Mouse (Mus musculus) hindbrain, embryonic 16.5 days (tissue): ENCODE measurements around the gene 4930578G10Rik. TPM values are rescaled to one million over a fixed set of nuclear protein-coding genes. Genes with fewer than 3 reads are reported as not detected.

Source experiments
- ATAC-seq: fragments of 200-750 bp; cut with Nextera tagmentation; 2 replicates; pipeline ENCODE4 v1.8.0; 2017; ENCODE audit warnings: moderate TSS enrichment, moderate library complexity
- H3K27ac ChIP-seq: fragments of 300-500 bp; sonication (generic); 2 replicates; pipeline ENCODE4 v1.5.1; 2014; ENCODE audit warnings: low read depth, mild to moderate bottlenecking, control low read depth, low read length, moderate library complexity
- H3K27me3 ChIP-seq: fragments of 300-500 bp; sonication (generic); replicated peaks from 2 replicates; pipeline ENCODE4 v1.6.1; 2014; ENCODE audit warnings: low read length; ENCODE audit not compliant: control insufficient read depth, insufficient read depth
- H3K36me3 ChIP-seq: fragments of 300-500 bp; sonication (generic); 2 replicates; pipeline ENCODE4 v1.6.1; 2014; ENCODE audit warnings: mild to moderate bottlenecking, low read length, moderate library complexity, mixed read lengths; ENCODE audit not compliant: control insufficient read depth, insufficient read depth
- H3K4me1 ChIP-seq: fragments of 300-500 bp; sonication (generic); 2 replicates; pipeline ENCODE4 v1.6.1; 2014; ENCODE audit warnings: low read depth, low read length; ENCODE audit not compliant: control insufficient read depth, insufficient read depth
- H3K4me2 ChIP-seq: fragments of 300-500 bp; sonication (generic); 2 replicates; pipeline ENCODE4 v1.6.1; 2014; ENCODE audit warnings: mild to moderate bottlenecking, low read length, control low read depth, moderate library complexity
- H3K4me3 ChIP-seq: fragments of 300-500 bp; sonication (generic); 2 replicates; pipeline ENCODE4 v1.5.1; 2014; ENCODE audit warnings: mild to moderate bottlenecking, low read length, control low read depth, moderate library complexity
- H3K9ac ChIP-seq: fragments of 300-500 bp; sonication (generic); 2 replicates; pipeline ENCODE4 v1.6.1; 2014; ENCODE audit warnings: low read depth, mild to moderate bottlenecking, control low read depth, low read length, moderate library complexity
- H3K9me3 ChIP-seq: fragments of 300-500 bp; sonication (generic); 2 replicates; pipeline ENCODE4 v1.6.1; 2014; ENCODE audit warnings: mild to moderate bottlenecking, low read length, moderate library complexity; ENCODE audit not compliant: control insufficient read depth
- WGBS: fragments of 180-500 bp; shearing (Covaris S2); extraction: QIAGEN DNeasy Blood & Tissue Kit; methylation state at CpG from one replicate; pipeline ENCODE4 v1.1.7; 2014; 5-methylcytosine and 5-hydroxymethylcytosine counted together
- polyA plus RNA-seq: library from polyadenylated mRNA; unstranded; fragments of >200 nt; fragmentation: Nextera tagmentation; extraction: Ambion mirVana; gene quantifications from 2 replicates; pipeline ENCODE4 v1.2.1, GENCODE M21; 2015

The 4930578G10Rik gene
- polyA plus RNA-seq, 1 experiment from 2014 or later = 0.38 TPM

DNA sequence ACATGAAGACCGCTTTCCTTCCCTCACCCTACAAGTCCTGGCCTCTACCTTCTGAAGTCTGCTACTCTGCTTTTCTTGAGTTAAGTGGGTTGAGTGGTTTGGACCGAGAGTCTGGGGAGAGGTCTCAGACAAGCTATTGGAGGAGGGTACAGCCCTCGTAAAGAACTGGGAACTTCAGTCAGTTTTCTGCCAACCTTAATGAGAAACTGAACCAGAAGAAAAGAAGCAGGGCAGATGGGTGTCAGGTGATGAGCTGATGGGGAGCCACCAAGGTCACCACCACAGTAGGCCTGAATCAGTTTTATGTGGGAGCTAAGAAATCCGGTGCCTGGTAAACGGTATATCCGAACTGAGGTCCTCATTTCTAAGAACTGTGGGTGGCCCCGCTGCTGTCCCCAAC, 136.8 kb downstream of the 4930578G10Rik start:
- no peaks in the 10 kb centered on the region for H3K4me1 ChIP-seq
- 94% methylated on average over 7 of the region's 7 CpGs for WGBS
- no peak for ATAC-seq
- no peaks in the 10 kb centered on the region for H3K9me3 ChIP-seq
- H3K4me3 ChIP-seq = no peak overlapping the region
- H3K27ac ChIP-seq = no peak overlapping the region
- H3K4me2 ChIP-seq = no peak overlapping the region
- no peaks in the 10 kb centered on the region for H3K27me3 ChIP-seq
- H3K36me3 ChIP-seq = no peaks in the 10 kb centered on the region
- no peak overlapping the region for H3K9ac ChIP-seq

GRCm38 (mm10) chr4:42872746-42873435, 137.5 kb downstream of the 4930578G10Rik start:
- no peak overlapping the region for H3K4me2 ChIP-seq
- H3K4me1 ChIP-seq = no peaks in the 10 kb centered on the region
- ATAC-seq = no peak
- no peak overlapping the region for H3K9ac ChIP-seq
- H3K27ac ChIP-seq = no peak overlapping the region
- H3K27me3 ChIP-seq = no peaks in the 10 kb centered on the region
- H3K36me3 ChIP-seq = no peaks in the 10 kb centered on the region
- H3K4me3 ChIP-seq = no peak overlapping the region
- WGBS = 85% methylated on average over 16 of the region's 16 CpGs
- H3K9me3 ChIP-seq = no peaks in the 10 kb centered on the region

GRCm38 (mm10) chr4:42874134-42874533, 138.8 kb downstream of the 4930578G10Rik start, which contains the start of gene Fam205c:
Gene Fam205c (minus strand): TSS chr4:42874234.
- no peak within 1 kb of the TSS for H3K4me3 ChIP-seq
- 78% methylated on average over 7 of the region's 7 CpGs for WGBS
- H3K4me2 ChIP-seq = no peak within 1 kb of the TSS
- no peak within 1 kb of the TSS for H3K9ac ChIP-seq
- no peaks in the 10 kb centered on the region for H3K36me3 ChIP-seq
- ATAC-seq = no peak
- H3K4me1 ChIP-seq = no peaks in the 10 kb centered on the region
- no peaks in the 10 kb centered on the region for H3K9me3 ChIP-seq
- no peak within 1 kb of the TSS for H3K27ac ChIP-seq
- H3K27me3 ChIP-seq = no peaks in the 10 kb centered on the region

DNA sequence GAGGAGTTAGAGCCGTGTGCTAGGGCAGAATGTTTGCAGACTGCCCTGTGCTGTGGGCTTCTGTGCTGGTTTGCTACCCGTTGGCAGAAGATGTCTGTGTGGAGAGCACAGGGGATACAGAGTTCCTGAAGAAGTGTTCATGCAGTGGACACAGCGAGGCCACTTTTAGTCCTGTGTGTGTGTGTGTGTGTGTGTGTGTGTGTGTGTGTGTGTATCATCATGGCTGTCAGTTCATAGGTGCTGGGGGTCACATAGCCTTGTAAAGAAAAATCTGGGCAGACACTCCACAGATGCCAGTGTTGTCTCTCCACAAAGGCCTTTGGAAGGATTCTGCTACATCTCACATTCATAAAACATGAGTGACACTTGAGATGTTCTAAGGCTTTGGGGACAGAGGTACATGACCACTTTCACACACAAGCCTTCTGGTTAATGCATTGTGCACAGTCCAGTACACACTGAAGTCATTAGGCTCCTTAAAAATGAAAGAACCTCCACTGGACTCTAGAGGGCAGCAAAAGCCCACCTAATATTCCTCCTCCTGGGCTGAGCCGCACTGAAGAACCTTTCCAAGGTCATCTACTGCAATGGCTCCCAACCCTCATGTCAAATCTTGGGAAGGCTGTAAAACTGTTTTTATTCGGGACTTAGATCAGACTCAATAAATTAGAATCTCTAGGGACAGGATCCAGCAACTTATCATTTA, 141.4 kb downstream of the 4930578G10Rik start:
- Histone ChIP-seq H3K36me3 (no peaks in the 10 kb centered on the region), H3K9me3 (no peaks in the 10 kb centered on the region), H3K9ac (no peak overlapping the region), H3K4me3 (no peak overlapping the region), H3K27me3 (no peaks in the 10 kb centered on the region), H3K27ac (no peak overlapping the region), H3K4me1 (no peaks in the 10 kb centered on the region), H3K4me2 (no peak overlapping the region)
- WGBS = 27% methylated on average over 5 of the region's 5 CpGs
- peak; percentile 96 for ATAC-seq

GRCm38 (mm10) chr4:42877657-42878056, 142.3 kb downstream of the 4930578G10Rik start:
- H3K4me3 ChIP-seq = no peak overlapping the region
- H3K27me3 ChIP-seq = no peaks in the 10 kb centered on the region
- no peak overlapping the region for H3K4me2 ChIP-seq
- H3K9ac ChIP-seq = no peak overlapping the region
- no peaks in the 10 kb centered on the region for H3K9me3 ChIP-seq
- no peak overlapping the region for H3K27ac ChIP-seq
- ATAC-seq = no peak
- WGBS = 89% methylated on average over 2 of the region's 2 CpGs
- no peaks in the 10 kb centered on the region for H3K4me1 ChIP-seq
- H3K36me3 ChIP-seq = no peaks in the 10 kb centered on the region

DNA sequence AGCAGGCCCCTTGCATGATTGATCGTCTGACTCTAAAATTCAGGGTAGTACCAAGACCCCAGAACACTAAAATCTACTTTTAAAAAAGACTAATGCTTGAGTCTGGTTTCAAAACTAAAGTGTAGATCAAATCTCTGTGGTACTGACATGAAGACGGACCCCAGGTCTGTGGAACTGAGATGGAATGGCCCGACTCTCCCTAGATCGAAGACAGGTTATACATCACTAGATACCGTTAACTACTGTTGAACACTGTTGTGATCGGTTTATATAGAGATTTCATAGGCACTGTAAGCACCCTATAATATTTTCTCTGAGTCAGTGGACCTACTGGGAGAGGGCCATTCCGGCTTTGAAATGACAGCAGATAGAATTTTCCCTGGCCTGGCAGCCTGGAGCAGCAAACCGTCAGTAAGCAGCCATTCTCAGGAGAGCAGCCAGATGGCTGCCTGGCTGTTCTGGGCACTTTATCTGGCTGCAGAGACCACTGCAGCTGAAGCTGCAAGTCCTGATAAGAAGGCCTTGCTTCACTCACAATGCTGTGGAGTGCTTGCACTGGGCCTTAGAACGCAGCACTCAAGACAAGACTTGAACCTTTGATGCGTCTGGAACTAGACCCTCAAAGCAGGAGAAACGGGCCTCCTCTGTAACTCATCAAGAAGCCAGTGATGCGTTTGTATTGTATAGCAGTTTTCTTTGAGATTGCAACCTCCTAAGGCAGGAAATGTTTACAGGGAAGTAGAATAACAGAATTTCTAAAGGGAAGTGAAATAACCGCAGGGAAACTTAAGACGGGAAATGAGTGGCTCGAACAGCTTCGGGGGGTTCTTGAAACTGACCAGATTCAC, 144.7 kb downstream of the 4930578G10Rik start:
- no peak overlapping the region for H3K4me3 ChIP-seq
- H3K4me2 ChIP-seq = no peak overlapping the region
- H3K4me1 ChIP-seq = no peaks in the 10 kb centered on the region
- no peaks in the 10 kb centered on the region for H3K36me3 ChIP-seq
- ATAC-seq = no peak
- 82% methylated on average over 16 of the region's 16 CpGs for WGBS
- H3K27ac ChIP-seq = no peak overlapping the region; the same call in 1 of the 2 replicates
- no peaks in the 10 kb centered on the region for H3K9me3 ChIP-seq
- H3K27me3 ChIP-seq = no peaks in the 10 kb centered on the region
- no peak overlapping the region for H3K9ac ChIP-seq

DNA sequence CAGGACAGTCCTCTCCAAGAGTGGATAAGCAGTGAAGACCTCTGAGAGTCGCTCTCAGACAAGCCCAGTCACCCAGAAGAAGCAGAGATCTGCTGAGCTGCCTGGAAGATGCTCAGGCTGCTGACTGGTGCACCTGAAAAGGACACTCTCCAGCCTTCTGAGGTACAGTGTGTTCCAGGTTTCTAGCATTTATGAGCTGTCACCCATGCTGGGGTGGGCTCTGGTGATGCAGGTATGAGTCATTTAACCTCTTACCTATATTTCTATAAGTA, 145.3 kb downstream of the 4930578G10Rik start:
- Histone ChIP-seq H3K4me1 (no peaks in the 10 kb centered on the region), H3K27ac (no peak overlapping the region), H3K9me3 (no peaks in the 10 kb centered on the region), H3K27me3 (no peaks in the 10 kb centered on the region), H3K36me3 (no peaks in the 10 kb centered on the region), H3K4me3 (no peak overlapping the region), H3K4me2 (no peak overlapping the region), H3K9ac (no peak overlapping the region)
- 54% methylated on average over 1 of the region's 1 CpGs for WGBS
- no peak for ATAC-seq

DNA sequence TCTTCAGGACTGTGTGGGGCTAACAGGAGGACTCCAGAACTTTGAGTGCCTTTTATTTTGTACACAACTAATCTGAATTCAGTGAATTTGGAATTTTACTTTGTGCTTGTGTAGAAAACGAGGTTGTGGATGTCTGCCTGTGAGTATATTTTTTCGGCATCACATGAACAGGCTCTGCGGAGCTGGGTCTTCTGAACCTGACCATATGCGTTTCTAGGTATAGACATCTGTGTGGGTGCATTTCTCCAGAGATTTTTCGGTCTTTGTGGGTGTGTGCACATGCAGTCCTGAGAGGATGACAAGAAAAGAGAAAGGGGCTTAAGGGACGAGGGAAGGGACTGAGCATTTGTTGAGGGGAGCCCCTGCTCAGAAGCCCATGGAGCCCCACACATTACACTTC, 151.6 kb downstream of the 4930578G10Rik start:
- Histone ChIP-seq H3K27ac (no peak overlapping the region), H3K4me2 (no peak overlapping the region)
- 95% methylated on average over 6 of the region's 6 CpGs for WGBS

DNA sequence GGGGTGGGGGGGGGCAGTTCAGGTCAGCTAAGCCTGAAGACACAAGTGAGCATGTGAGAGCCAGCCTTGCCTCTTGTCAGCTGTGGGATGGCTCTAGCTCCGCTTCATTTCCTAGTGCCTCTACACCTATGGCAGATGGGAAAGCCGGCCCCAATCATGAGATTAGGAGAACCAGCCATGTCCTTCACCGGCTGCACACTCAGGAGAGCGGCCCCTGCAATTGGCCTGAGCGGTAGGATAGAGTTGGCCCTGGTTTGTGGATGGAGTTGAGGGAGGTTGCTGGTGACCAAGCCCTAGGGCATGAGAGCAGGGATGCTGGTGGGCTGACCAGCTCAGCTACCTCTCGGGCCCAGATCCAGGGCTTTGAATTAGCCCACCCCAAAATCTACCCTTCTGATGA, 153.5 kb downstream of the 4930578G10Rik start:
- no peaks in the 10 kb centered on the region for H3K36me3 ChIP-seq
- 91% methylated on average over 6 of the region's 6 CpGs for WGBS
- H3K9ac ChIP-seq = no peak overlapping the region
- no peaks in the 10 kb centered on the region for H3K27me3 ChIP-seq
- no peak for ATAC-seq
- no peaks in the 10 kb centered on the region for H3K9me3 ChIP-seq
- no peaks in the 10 kb centered on the region for H3K4me1 ChIP-seq
- no peak overlapping the region for H3K4me2 ChIP-seq
- H3K27ac ChIP-seq = no peak overlapping the region
- H3K4me3 ChIP-seq = no peak overlapping the region

More for the DNA sequence above, 151.6 kb downstream of the 4930578G10Rik start:
- H3K4me3 ChIP-seq = no peak overlapping the region
- H3K9ac ChIP-seq = no peak overlapping the region
- ATAC-seq = no peak
- H3K9me3 ChIP-seq = no peaks in the 10 kb centered on the region
- no peaks in the 10 kb centered on the region for H3K27me3 ChIP-seq
- H3K4me1 ChIP-seq = no peaks in the 10 kb centered on the region
- no peaks in the 10 kb centered on the region for H3K36me3 ChIP-seq
